Mouse (Mus musculus): ENCODE results near the gene 1700001K19Rik. TPM values are rescaled to one million over a fixed set of nuclear protein-coding genes. Genes with fewer than 3 reads are reported as not detected.
"Not testable (repeated sequence)": the region's sequence is repeated elsewhere in the genome, so short reads cannot be mapped to it uniquely, and the experiment has no call there.

The 1700001K19Rik gene
- total and polyA plus RNA-seq, 3 experiments = 0.12 TPM; not detected in 2

DNA sequence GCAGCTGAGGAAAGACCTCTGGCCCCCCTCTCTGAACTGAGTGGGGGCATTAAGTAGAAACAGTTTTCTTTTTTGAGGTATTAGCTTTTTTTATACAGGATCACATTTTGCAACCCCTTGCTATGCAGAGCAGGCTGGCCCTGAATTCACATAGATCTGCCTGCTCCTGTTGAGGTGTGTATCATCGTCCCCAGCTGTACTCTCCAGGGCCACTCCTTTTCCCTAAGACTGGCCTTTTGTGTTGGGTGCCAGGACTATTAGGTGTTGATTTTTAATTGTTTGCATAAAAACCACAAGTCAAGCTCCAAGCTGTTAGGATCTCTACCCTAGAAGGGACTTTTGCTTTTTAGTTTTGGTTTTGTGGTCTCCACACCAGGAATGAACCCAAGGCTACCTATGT is 15.7 kb upstream of the 1700001K19Rik start:
- Histone ChIP-seq H3K4me3 (no peak overlapping the region), H3K79me2 (replicated peaks; ENCODE audit: control insufficient read depth, insufficient read depth, low read length) (peaks cover 2% of the 10 kb centered on the region; the same call in 1 of the 2 replicates), H3K27me3 (ENCODE audit: control insufficient read depth, insufficient read depth, low read length) (no peaks in the 10 kb centered on the region), H3K36me3 (ENCODE audit: control insufficient read depth, insufficient read depth, low read length) (peaks cover 13% of the 10 kb centered on the region), H3K27ac (no peak overlapping the region), H3K9ac (ENCODE audit: low read depth, low read length) (no peak overlapping the region), H3K4me1 (ENCODE audit: control insufficient read depth, insufficient read depth, low read length) (peaks cover 3% of the 10 kb centered on the region)
- intact Hi-C loops (cut with DNase I) = loop anchor here (1.0 kb wide), 1 partner anchor 251 kb away; the partner anchor contains the start of gene Ppp2r5c
- TF ChIP-seq EP300 (IDR thresholded peaks at IDR 0.05; ENCODE audit: insufficient read depth, low read depth, low read length) (no peak), POLR2A (IDR thresholded peaks at IDR 0.05; ENCODE audit: insufficient read depth, low read depth, low read length) (no peak), CTCF (IDR thresholded peaks at IDR 0.05) (no peak)
- no peak for DNase-seq
- WGBS = 94% methylated on average over 1 of the region's 1 CpGs

DNA sequence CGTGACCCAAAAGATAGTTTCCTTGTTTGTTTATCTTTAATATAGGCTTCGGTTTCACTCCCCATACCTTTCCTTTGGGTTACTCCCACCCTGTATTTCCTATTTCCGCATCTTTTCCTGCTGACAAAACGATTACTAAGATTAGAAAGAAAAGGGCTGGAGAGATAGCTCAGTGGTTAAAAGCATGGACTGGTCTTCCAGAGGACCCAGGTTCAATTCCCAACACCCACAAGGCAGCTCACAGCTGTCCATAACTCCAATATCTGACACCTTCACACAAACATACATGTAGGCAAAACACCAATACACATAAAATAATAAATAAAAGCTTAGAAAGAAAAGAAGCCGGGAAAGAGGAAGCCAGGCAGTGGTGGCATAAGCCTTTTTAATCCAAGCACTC is 15.0 kb upstream of the 1700001K19Rik start:
- no peak overlapping the region for H3K9ac ChIP-seq (ENCODE audit: low read depth, low read length)
- WGBS = 52% methylated on average over 5 of the region's 5 CpGs
- H3K4me3 ChIP-seq = no peak overlapping the region
- no peak for TF ChIP-seq CTCF (IDR thresholded peaks at IDR 0.05)
- TF ChIP-seq POLR2A (IDR thresholded peaks at IDR 0.05; ENCODE audit: insufficient read depth, low read depth, low read length) = no peak
- no peak for TF ChIP-seq EP300 (IDR thresholded peaks at IDR 0.05; ENCODE audit: insufficient read depth, low read depth, low read length)
- H3K27ac ChIP-seq = no peak overlapping the region
- DNase-seq = no peak
- H3K79me2 ChIP-seq (replicated peaks; ENCODE audit: control insufficient read depth, insufficient read depth, low read length) = peaks cover 2% of the 10 kb centered on the region; the same call in 1 of the 2 replicates
- intact Hi-C loops (cut with DNase I) = no loop called here
- peaks cover 2% of the 10 kb centered on the region for H3K4me1 ChIP-seq (ENCODE audit: control insufficient read depth, insufficient read depth, low read length)
- no peaks in the 10 kb centered on the region for H3K27me3 ChIP-seq (ENCODE audit: control insufficient read depth, insufficient read depth, low read length)
- peaks cover 16% of the 10 kb centered on the region for H3K36me3 ChIP-seq (ENCODE audit: control insufficient read depth, insufficient read depth, low read length)

DNA sequence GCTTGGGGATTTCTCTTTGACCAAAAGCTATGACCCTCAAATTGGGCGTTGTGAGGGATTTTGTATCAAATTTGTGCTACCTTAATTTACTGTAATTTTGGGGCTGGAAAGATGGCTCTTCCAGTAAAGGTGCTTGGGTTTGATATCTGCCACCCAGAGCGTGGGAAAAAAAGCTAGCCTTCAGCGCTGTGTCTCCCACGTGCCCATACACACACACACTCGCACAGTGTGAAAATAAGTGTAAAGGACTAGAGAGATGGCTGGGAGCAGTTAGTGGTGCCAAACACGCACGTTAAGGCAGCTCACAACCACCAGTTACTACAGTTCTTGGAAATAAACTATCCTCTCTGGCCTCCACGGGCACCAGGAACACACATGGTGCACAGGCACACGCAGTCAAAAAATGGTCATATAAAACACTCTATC is 14.6 kb upstream of the 1700001K19Rik start:
- 45% methylated on average over 9 of the region's 9 CpGs for WGBS
- Histone ChIP-seq H3K36me3 (ENCODE audit: control insufficient read depth, insufficient read depth, low read length) (peaks cover 16% of the 10 kb centered on the region), H3K4me1 (ENCODE audit: control insufficient read depth, insufficient read depth, low read length) (peaks cover 2% of the 10 kb centered on the region), H3K79me2 (replicated peaks; ENCODE audit: control insufficient read depth, insufficient read depth, low read length) (peaks cover 2% of the 10 kb centered on the region; the same call in 1 of the 2 replicates), H3K27me3 (ENCODE audit: control insufficient read depth, insufficient read depth, low read length) (no peaks in the 10 kb centered on the region), H3K27ac (peak overlapping the region; percentile 90), H3K9ac (ENCODE audit: low read depth, low read length) (peak overlapping the region; percentile 87), H3K4me3 (peak overlapping the region; percentile 70)
- TF ChIP-seq EP300 (IDR thresholded peaks at IDR 0.05; ENCODE audit: insufficient read depth, low read depth, low read length) (no peak), CTCF (IDR thresholded peaks at IDR 0.05) (no peak), POLR2A (IDR thresholded peaks at IDR 0.05; ENCODE audit: insufficient read depth, low read depth, low read length) (no peak)
- DNase-seq = no peak
- intact Hi-C loops (cut with DNase I) = no loop called here

DNA sequence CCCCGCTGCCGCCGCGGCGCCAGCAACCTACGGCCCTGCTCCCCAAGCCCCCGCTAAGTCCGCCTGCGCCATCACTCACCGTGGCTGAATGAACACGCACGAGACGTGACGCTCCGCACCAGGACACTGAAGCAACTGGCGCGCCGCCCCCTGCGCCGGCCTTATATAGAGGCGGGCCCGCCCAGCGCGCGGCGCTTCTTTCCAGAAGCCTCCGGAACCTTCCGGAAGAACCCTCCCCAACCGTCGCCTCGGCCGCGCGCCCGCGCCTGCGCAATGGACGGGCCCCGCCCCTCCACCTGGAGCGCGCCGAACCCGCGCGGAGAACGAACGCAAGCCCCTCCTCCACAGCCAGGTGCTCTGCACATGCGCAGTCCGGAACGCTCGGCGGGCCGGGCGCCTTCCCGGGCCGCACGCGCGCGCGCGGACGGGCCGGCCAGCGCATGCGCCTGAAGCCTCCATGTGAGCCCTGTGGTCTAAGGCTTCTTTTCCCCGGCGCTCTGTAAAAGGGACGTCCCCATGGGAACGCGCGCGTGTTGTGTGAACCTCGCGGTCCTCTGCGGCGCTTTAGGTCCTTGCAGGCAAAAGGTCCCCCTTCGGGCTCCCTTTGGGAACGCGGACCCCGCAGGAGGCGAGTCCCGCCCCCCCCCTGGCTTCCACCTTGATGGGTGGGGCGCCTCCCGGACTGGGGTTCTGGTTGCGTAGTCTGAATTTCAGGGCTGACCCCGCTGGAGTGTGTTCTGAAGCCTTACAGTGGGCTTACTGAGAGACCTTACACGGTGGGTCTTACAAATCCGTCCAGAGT is 14.0 kb upstream of the 1700001K19Rik start:
- WGBS = under 1% methylated on average over 89 of the region's 89 CpGs
- no peaks in the 10 kb centered on the region for H3K27me3 ChIP-seq (ENCODE audit: control insufficient read depth, insufficient read depth, low read length)
- peak overlapping the region; percentile 97 for H3K4me3 ChIP-seq
- peaks cover 2% of the 10 kb centered on the region; the same call in 1 of the 2 replicates for H3K79me2 ChIP-seq (replicated peaks; ENCODE audit: control insufficient read depth, insufficient read depth, low read length)
- peak overlapping the region; percentile 100 for H3K9ac ChIP-seq (ENCODE audit: low read depth, low read length)
- H3K4me1 ChIP-seq (ENCODE audit: control insufficient read depth, insufficient read depth, low read length) = peaks cover 2% of the 10 kb centered on the region
- peak overlapping the region; percentile 100 for H3K27ac ChIP-seq
- peaks cover 16% of the 10 kb centered on the region for H3K36me3 ChIP-seq (ENCODE audit: control insufficient read depth, insufficient read depth, low read length)
- peak; percentile 98 to 100 for DNase-seq
- intact Hi-C loops (cut with DNase I) = no loop called here
- TF ChIP-seq POLR2A (IDR thresholded peaks at IDR 0.05; ENCODE audit: insufficient read depth, low read depth, low read length) = peak; percentile 99
- TF ChIP-seq CTCF (IDR thresholded peaks at IDR 0.05) = no peak
- peak; percentile 93; the same call in 1 of the 2 replicates for TF ChIP-seq EP300 (IDR thresholded peaks at IDR 0.05; ENCODE audit: insufficient read depth, low read depth, low read length)

DNA sequence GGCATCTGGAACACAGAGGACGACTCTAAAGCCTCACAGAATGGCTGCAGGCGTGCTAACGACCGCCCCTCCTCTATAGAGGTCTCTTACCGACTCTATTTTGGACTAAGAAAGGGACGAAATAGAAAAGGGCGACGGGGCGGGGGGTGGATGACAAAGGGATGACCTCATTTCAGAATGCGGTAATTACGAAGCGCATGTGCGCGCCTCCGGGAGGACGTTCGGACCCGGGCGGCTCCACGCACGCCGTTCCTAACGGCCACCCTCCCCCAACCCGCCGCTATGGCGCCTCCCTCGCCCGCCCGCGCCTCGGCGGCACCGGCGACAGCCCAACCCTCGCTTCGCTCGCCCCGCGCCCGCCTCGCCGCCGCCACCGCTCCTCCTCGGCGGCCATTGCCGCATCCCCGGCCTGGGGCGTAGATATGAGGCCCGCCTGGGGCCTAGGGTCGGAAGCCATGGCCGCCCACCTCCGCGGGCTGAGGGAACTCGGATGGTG is 13.3 kb upstream of the 1700001K19Rik start:
- H3K36me3 ChIP-seq (ENCODE audit: control insufficient read depth, insufficient read depth, low read length) = peaks cover 16% of the 10 kb centered on the region
- DNase-seq = no peak

DNA sequence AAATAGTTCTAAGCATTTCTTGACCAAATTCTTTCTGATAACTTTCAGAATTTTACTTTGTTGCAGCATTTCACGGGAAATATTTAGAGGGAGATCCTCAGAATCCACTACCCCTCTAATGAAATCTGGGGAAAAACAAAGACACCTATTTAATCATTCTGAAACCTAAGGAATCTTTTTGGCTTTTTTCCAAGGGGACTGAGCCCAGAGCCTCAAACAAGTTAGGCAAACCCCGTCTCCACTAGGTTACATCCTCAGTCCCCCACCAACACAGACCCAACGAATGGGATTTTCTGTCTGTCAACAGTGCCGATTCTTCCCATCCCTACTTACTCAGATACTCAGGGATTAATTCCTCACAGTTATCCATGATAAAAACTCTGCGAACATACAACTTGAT is 11.0 kb upstream of the 1700001K19Rik start:
- 66% methylated on average over 5 of the region's 5 CpGs for WGBS
- H3K79me2 ChIP-seq (replicated peaks; ENCODE audit: control insufficient read depth, insufficient read depth, low read length); H3K9ac ChIP-seq (ENCODE audit: low read depth, low read length); intact Hi-C loops (cut with DNase I); H3K4me3 ChIP-seq; H3K27ac ChIP-seq; H3K27me3 ChIP-seq (ENCODE audit: control insufficient read depth, insufficient read depth, low read length); DNase-seq; H3K4me1 ChIP-seq (ENCODE audit: control insufficient read depth, insufficient read depth, low read length): not testable (repeated sequence)
- peaks cover 21% of the 10 kb centered on the region for H3K36me3 ChIP-seq (ENCODE audit: control insufficient read depth, insufficient read depth, low read length)

More for the DNA sequence above, 13.3 kb upstream of the 1700001K19Rik start:
- under 1% methylated on average over 49 of the region's 55 CpGs for WGBS
- H3K27me3 ChIP-seq (ENCODE audit: control insufficient read depth, insufficient read depth, low read length) = no peaks in the 10 kb centered on the region
- peak overlapping the region; percentile 100 for H3K27ac ChIP-seq
- TF ChIP-seq CTCF (IDR thresholded peaks at IDR 0.05) (no peak), EP300 (IDR thresholded peaks at IDR 0.05; ENCODE audit: insufficient read depth, low read depth, low read length) (no peak), POLR2A (IDR thresholded peaks at IDR 0.05; ENCODE audit: insufficient read depth, low read depth, low read length) (no peak)
- intact Hi-C loops (cut with DNase I) = no loop called here
- H3K4me3 ChIP-seq = peak overlapping the region; percentile 97
- peak overlapping the region; percentile 100 for H3K9ac ChIP-seq (ENCODE audit: low read depth, low read length)
- H3K4me1 ChIP-seq (ENCODE audit: control insufficient read depth, insufficient read depth, low read length) = peaks cover 2% of the 10 kb centered on the region
- H3K79me2 ChIP-seq (replicated peaks; ENCODE audit: control insufficient read depth, insufficient read depth, low read length) = peaks cover 2% of the 10 kb centered on the region; the same call in 1 of the 2 replicates

Data from heart, adult 2 months (tissue).